In the genomic region with DNA sequence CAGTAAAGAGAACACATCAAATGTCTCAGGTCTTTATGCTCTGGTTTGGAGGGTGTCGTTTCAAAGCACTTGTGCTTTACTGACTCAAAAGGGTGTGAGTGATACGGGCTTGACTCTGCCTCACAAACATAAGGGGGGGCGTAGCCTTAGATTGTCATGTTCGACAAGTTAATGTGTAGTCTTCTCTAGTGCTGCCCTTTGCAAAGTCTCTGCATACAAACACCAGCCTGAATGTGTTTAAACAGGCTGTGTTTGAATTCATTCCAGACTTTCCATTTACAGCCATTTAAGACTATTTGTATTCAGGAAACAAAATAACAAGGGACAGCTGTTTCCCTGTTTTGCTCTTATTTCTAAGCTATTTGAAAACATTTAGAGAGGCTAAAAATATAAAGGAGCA, we compare ENCODE assay signal across 21 mouse cellular contexts.
DNase-seq lines count a peak whose midpoint lies in the region; ATAC-seq and TF ChIP-seq lines count a peak whose summit lies in the region.
"Had no signal": no experiment of that assay in that cellular context is flagged by ENCODE, and none has a peak within 500 bp of the region (broad histone marks: within the 10 kb centered on the region; RNA-seq: fewer than 3 reads in every experiment).

No protein-coding gene starts in this region.

- H3K9ac ChIP-seq in embryonic facial prominence, embryonic 11.5 days (replicated peaks; ENCODE audit: low read length), result no peak overlapping the region
- no peak overlapping the region for H3K9ac ChIP-seq in kidney, postnatal 0 days (ENCODE audit: low read depth, low read length)
- H3K9ac ChIP-seq: forebrain, embryonic 15.5 days; hindbrain, embryonic 15.5 days; limb, embryonic 12.5 days; liver, embryonic 12.5 days had no signal

- 32% methylated on average over 4 of the region's 4 CpGs for WGBS in embryonic facial prominence, embryonic 11.5 days
- 47% methylated on average over 4 of the region's 4 CpGs for WGBS in embryonic facial prominence, embryonic 10.5 days
- WGBS in kidney, postnatal 0 days, result 32% methylated on average over 4 of the region's 4 CpGs
- 50% methylated on average over 4 of the region's 4 CpGs for WGBS in limb, embryonic 10.5 days

- H3K4me3 ChIP-seq in embryonic facial prominence, embryonic 11.5 days (ENCODE audit: low read depth, low read length), result no peak overlapping the region
- H3K4me3 ChIP-seq in embryonic facial prominence, embryonic 10.5 days, result no peak overlapping the region
- no peak overlapping the region for H3K4me3 ChIP-seq in kidney, postnatal 0 days (replicated peaks; ENCODE audit: low read depth, low read length)
- H3K4me3 ChIP-seq in limb, embryonic 10.5 days, result no peak overlapping the region
- H3K4me3 ChIP-seq: forebrain, embryonic 15.5 days; heart, embryonic 10.5 days; hindbrain, embryonic 15.5 days; layer of hippocampus, adult 2 months; limb, embryonic 12.5 days; liver, embryonic 12.5 days; midbrain, embryonic 10.5 days had no signal

- ATAC-seq in embryonic facial prominence, embryonic 11.5 days (replicated peaks; ENCODE audit: insufficient number of reproducible peaks, low FRiP score, low TSS enrichment, low read depth), result no peak
- no peak for ATAC-seq in kidney, postnatal 0 days (replicated peaks; ENCODE audit: low FRiP score, low read depth)
- ATAC-seq: forebrain, embryonic 15.5 days; liver, embryonic 12.5 days; midbrain, embryonic 16.5 days had no signal

- H3K27ac ChIP-seq in embryonic facial prominence, embryonic 11.5 days (replicated peaks; ENCODE audit: low read depth, low read length), result no peak overlapping the region
- H3K27ac ChIP-seq in embryonic facial prominence, embryonic 10.5 days (replicated peaks), result no peak overlapping the region
- no peak overlapping the region for H3K27ac ChIP-seq in kidney, postnatal 0 days
- H3K27ac ChIP-seq in limb, embryonic 10.5 days, result 0 out of 2 replicates have a peak overlapping the region, but pooled peaks have one; percentile 11
- H3K27ac ChIP-seq: forebrain, embryonic 15.5 days; heart, embryonic 10.5 days; hindbrain, embryonic 15.5 days; layer of hippocampus, adult 2 months; limb, embryonic 12.5 days; liver, embryonic 12.5 days; midbrain, embryonic 10.5 days had no signal

- no peaks in the 10 kb centered on the region for H3K36me3 ChIP-seq in embryonic facial prominence, embryonic 11.5 days (replicated peaks; ENCODE audit: control insufficient read depth, insufficient read depth, low read depth, low read length)
- H3K36me3 ChIP-seq in embryonic facial prominence, embryonic 10.5 days (replicated peaks), result no peaks in the 10 kb centered on the region
- no peaks in the 10 kb centered on the region for H3K36me3 ChIP-seq in kidney, postnatal 0 days (ENCODE audit: insufficient read depth, low read length)
- no peaks in the 10 kb centered on the region for H3K36me3 ChIP-seq in limb, embryonic 10.5 days
- H3K36me3 ChIP-seq: forebrain, embryonic 15.5 days; heart, embryonic 10.5 days; hindbrain, embryonic 15.5 days; limb, embryonic 12.5 days; liver, embryonic 12.5 days; midbrain, embryonic 10.5 days had no signal

- no peak overlapping the region for H3K4me2 ChIP-seq in embryonic facial prominence, embryonic 11.5 days (ENCODE audit: low read depth, low read length)
- H3K4me2 ChIP-seq in kidney, postnatal 0 days (ENCODE audit: low read length), result no peak overlapping the region
- H3K4me2 ChIP-seq: forebrain, embryonic 15.5 days; hindbrain, embryonic 15.5 days; limb, embryonic 12.5 days; liver, embryonic 12.5 days had no signal

- peak; percentile 34 for DNase-seq in embryonic facial prominence, embryonic 11.5 days (ENCODE audit: low spot score)
- no peak for DNase-seq in embryonic facial prominence, embryonic 10.5 days (ENCODE audit: low spot score)
- peak; percentile 65 for DNase-seq in kidney, postnatal 0 days (ENCODE audit: low spot score)
- DNase-seq in kidney, adult 9 months, result no peak
- DNase-seq in brain, adult 2 months (ENCODE audit: low read depth, low spot score), result peak; percentile 19
- no peak for DNase-seq in limb, embryonic 10.5 days (ENCODE audit: low spot score)
- no peak for DNase-seq in left cerebral cortex, adult 18-20 months (ENCODE audit: low spot score in 2 of 2)
- DNase-seq in heart, postnatal 4 days, result no peak
- DNase-seq: cerebellum, adult 18-20 months; cerebellum, postnatal 14 days; gastrocnemius, postnatal 10 days; kidney, postnatal 10 days; lung, adult 18-20 months had no signal

- no peaks in the 10 kb centered on the region for H3K4me1 ChIP-seq in embryonic facial prominence, embryonic 11.5 days (ENCODE audit: control insufficient read depth, insufficient read depth, low read length)
- H3K4me1 ChIP-seq in embryonic facial prominence, embryonic 10.5 days, result peaks cover 16% of the 10 kb centered on the region
- no peaks in the 10 kb centered on the region for H3K4me1 ChIP-seq in kidney, postnatal 0 days (replicated peaks; ENCODE audit: insufficient read depth, low read length)
- H3K4me1 ChIP-seq in limb, embryonic 10.5 days, result peaks cover 28% of the 10 kb centered on the region
- H3K4me1 ChIP-seq: forebrain, embryonic 15.5 days; heart, embryonic 10.5 days; hindbrain, embryonic 15.5 days; liver, embryonic 12.5 days; midbrain, embryonic 10.5 days had no signal

- H3K27me3 ChIP-seq in embryonic facial prominence, embryonic 11.5 days (ENCODE audit: control insufficient read depth, insufficient read depth, low read length), result no peaks in the 10 kb centered on the region
- H3K27me3 ChIP-seq in embryonic facial prominence, embryonic 10.5 days (replicated peaks; ENCODE audit: low read depth, poor library complexity, severe bottlenecking), result no peaks in the 10 kb centered on the region; the same call in 1 of the 2 replicates
- no peaks in the 10 kb centered on the region for H3K27me3 ChIP-seq in kidney, postnatal 0 days (ENCODE audit: insufficient read depth, low read length)
- H3K27me3 ChIP-seq in limb, embryonic 10.5 days (ENCODE audit: low read depth, poor library complexity, severe bottlenecking), result no peaks in the 10 kb centered on the region
- H3K27me3 ChIP-seq: forebrain, embryonic 15.5 days; hindbrain, embryonic 15.5 days; limb, embryonic 12.5 days; liver, embryonic 12.5 days had no signal

- no peaks in the 10 kb centered on the region for H3K9me3 ChIP-seq in embryonic facial prominence, embryonic 11.5 days (replicated peaks; ENCODE audit: control insufficient read depth, low read length)
- H3K9me3 ChIP-seq in embryonic facial prominence, embryonic 10.5 days, result no peaks in the 10 kb centered on the region
- H3K9me3 ChIP-seq in kidney, postnatal 0 days (replicated peaks; ENCODE audit: low read length), result no peaks in the 10 kb centered on the region
- no peaks in the 10 kb centered on the region for H3K9me3 ChIP-seq in limb, embryonic 10.5 days (replicated peaks)
- H3K9me3 ChIP-seq: forebrain, embryonic 15.5 days; heart, embryonic 10.5 days; hindbrain, embryonic 15.5 days; limb, embryonic 12.5 days; liver, embryonic 12.5 days; midbrain, embryonic 10.5 days had no signal

- TF ChIP-seq CTCF in kidney, postnatal 0 days (IDR thresholded peaks at IDR 0.05; ENCODE audit: low read depth), result no peak

Comparison
In these comparisons a context has a peak if more than half of its experiments do, and no peak if none do; other contexts are left out.
1. DNase-seq: peak in embryonic facial prominence, embryonic 11.5 days (single experiment), kidney, postnatal 0 days (single experiment) and brain, adult 2 months (single experiment); none in embryonic facial prominence, embryonic 10.5 days (single experiment), kidney, adult 9 months (single experiment), limb, embryonic 10.5 days (single experiment), left cerebral cortex, adult 18-20 months (0 of 2) and heart, postnatal 4 days (single experiment).